Mouse (Mus musculus) frontal cortex, adult 2 months (tissue): Measurements from ENCODE around the gene Hist4h4. TPM values are rescaled to one million over a fixed set of nuclear protein-coding genes. Genes with fewer than 3 reads are reported as not detected.

Experiments used
- DNase-seq, 2 experiments: peaks; one replicate each; pipeline ENCODE4 v3.0.0; 2022; ENCODE audit warnings: low spot score in 1 of 2; ENCODE audit errors: extremely low spot score in 1 of 2
- polyA plus RNA-seq: library from polyadenylated mRNA; depleted of rRNA; stranded (reverse); fragments of >200 nt; gene quantifications from 2 replicates; pipeline ENCODE4 v1.2.3, GENCODE M21; 2012; rRNA removed

The Hist4h4 gene
- polyA plus RNA-seq, 1 experiment, result 0.56 TPM

DNA sequence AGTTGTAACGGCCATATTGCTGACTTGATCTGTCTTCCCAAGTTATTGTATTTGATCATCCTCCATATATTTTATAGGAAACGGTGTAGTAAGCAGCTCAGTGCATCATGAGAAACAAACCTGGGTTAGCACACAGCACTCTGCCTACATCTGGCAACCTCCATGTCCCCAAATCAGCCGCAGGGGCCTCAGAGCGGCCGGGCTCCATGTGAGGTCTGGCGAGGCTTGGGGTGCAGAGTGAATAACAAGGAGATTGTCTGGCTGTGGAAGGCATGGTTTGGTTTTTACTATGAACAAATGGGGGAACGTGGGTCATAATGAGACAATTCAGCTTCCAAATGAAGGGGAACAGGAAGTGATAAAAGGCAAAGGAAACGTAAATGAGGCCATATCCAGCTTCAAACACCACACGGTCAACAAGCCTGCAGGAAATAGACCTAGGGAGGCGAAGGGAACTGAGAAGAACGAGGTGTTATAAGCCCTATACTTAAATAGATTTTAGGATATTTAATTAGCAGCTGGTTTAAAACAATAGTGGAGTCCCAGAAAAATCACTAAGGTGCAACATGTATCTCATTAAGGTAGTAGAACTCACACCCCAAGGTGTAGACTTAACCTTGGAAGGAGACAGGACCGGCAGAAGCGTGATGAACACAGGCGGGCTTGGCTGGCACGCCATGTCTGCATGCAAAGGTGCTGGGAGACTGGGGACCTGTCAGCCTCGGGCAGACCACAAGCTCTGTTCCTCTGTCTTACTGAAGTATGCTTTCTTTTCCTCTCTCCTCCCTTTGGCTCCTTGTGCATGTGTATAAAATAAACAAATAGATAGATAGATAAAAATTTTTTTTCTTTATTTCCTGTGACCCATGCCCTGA lies 11.1 kb downstream of the Hist4h4 start:
- no peak for DNase-seq

- DNase-seq, result no peak
Observed at GRCm38 (mm10) chr6:136789391-136789971, 14.7 kb downstream of the Hist4h4 start.

DNA sequence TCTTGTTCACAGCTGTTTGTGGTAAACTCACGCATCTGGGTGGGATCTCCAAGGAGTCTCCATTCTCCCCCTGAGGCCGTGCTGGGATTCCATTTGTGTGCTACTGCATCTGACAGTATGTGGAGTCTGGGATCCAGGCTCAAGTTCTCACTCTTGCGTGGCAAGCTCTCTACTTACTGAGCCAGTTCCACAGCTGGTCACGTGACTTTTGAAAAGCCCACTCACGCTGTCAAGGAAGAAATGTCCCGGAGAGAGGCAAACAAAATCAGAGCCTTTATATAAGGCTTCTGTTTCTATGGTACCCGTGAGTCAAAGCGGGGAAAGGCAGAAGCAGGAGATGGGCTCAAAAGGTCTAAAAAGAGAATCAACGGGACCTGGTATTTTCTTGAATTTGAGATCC lies 21.5 kb downstream of the Hist4h4 start:
- DNase-seq, result peak in 1 of 2 experiments; percentile 47

GRCm38 (mm10) chr6:136782146-136782545 lies 22.1 kb downstream of the Hist4h4 start:
- no peak for DNase-seq

DNA sequence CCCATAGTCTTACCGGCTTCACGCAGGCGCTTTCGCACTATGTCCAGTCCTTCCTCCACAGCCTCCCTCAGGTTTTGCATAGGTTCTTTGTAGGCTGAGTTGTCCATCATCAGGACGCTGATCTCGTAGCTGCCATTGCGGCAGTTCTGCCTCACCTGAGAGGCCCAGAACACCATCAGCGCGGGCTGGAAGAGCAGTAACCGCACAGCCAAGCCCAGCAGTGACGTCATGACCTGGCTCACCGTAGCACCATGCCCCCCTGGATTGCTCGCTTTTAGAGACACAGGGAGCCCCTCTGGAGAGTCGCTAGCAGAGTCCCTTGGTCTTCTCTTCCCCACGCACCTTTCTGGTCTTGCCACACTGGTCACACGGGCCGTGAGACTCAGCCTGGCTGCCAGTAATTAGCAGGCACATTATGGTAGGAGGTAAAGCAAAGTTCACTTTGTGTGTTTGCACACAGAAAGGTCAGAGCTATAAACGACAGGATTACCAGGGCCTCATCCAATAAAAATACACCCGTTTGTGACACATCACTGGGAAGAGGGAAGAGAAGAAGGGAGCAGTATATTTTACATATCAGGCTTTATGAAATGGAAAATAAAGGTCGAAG lies 22.7 kb downstream of the Hist4h4 start, which contains the start of gene Gucy2c:
Gucy2c (minus strand) TSS at position 389 of the 610 bp plus-strand sequence.
- no peak for DNase-seq

DNA sequence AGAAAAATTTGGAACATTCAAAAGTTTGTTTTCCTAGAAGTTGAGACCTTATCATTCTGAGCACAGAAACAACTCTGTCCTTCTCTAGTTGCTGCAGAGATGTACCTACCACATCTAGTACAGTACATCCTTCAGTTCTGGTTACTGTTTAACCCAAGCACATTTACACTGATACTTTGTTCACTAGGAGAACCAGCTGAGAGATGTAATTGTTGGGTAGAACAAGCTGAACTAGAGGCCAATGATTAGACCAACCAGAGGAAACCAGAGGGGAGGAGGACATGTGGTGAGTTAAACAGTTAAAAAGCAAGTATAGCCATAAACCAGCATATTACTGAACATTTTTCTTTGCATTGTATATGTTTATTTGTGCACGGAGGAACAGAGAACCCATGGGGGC lies 27.8 kb downstream of the Hist4h4 start:
- no peak for DNase-seq

- no peak for DNase-seq
Observed at GRCm38 (mm10) chr6:136769859-136770258, 34.4 kb downstream of the Hist4h4 start.

DNA sequence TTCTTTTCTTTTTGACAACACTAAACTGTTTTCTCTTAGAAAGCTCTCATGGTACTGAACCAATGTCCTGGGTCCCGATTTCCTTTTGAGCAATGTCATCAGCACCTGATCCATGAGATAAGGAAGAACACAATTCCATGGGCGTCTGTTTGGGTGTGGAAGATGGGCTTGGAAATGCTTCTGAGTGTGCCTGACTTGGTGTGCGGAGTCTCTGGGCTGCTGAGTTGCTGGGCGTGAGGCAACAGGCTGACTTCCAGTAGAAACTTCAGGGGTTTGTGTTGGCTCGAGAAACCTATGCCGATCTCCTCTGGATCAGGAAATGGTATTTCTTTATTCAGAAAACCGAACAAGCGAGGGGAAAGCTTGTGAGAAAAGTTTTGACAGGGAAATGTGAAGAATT lies 35.1 kb downstream of the Hist4h4 start:
- DNase-seq, result no peak

GRCm38 (mm10) chr6:136763912-136764311 lies 40.3 kb downstream of the Hist4h4 start:
- DNase-seq, result peak in 1 of 2 experiments; percentile 5

Other genes with a start within 250 kb of the Hist4h4 start
- 0.34 TPM in 2 replicates for gene Plbd1, start 142.5 kb downstream of the Hist4h4 start, polyA plus RNA-seq
- gene Gucy2c, start 22.6 kb downstream of the Hist4h4 start, polyA plus RNA-seq, result 0.10 and 0.13 TPM in 2 replicates
- gene H2afj, start 3.8 kb upstream of the Hist4h4 start, polyA plus RNA-seq, result 103 and 145 TPM in 2 replicates
- gene BC049715, start 23.2 kb upstream of the Hist4h4 start, polyA plus RNA-seq, result 0.59 and 1.3 TPM in 2 replicates
- gene Wbp11, start 23.8 kb upstream of the Hist4h4 start, polyA plus RNA-seq, result 60.8 and 72.5 TPM in 2 replicates
- 3.8 and 4.2 TPM in 2 replicates for gene Smco3, start 31.0 kb upstream of the Hist4h4 start, polyA plus RNA-seq
- 0.50 and 0.62 TPM in 2 replicates for gene Art4, start 53.3 kb upstream of the Hist4h4 start, polyA plus RNA-seq
- 156 and 163 TPM in 2 replicates for gene Mgp, start 71.4 kb upstream of the Hist4h4 start, polyA plus RNA-seq
- gene Erp27, start 117.8 kb upstream of the Hist4h4 start, polyA plus RNA-seq, result 0.18 TPM in 1 of 2 replicates, not detected in the other
- 0.50 and 1.1 TPM in 2 replicates for gene Pde6h, start 119.4 kb upstream of the Hist4h4 start, polyA plus RNA-seq
- 25.5 and 28.9 TPM in 2 replicates for gene Arhgdib, start 137.5 kb upstream of the Hist4h4 start, polyA plus RNA-seq